Mouse (Mus musculus) megakaryocyte-erythroid progenitor cell, adult 5-6 weeks (primary cell): ENCODE results near the gene Tmem150b. TPM values are rescaled to one million over a fixed set of nuclear protein-coding genes. Genes with fewer than 3 reads are reported as not detected.

ENCODE experiments used
- ATAC-seq: replicated peaks from 2 replicates; pipeline ENCODE4 v1.8.0; 2016; ENCODE audit warnings: mild to moderate bottlenecking, inconsistent platforms; ENCODE audit not compliant: severe bottlenecking, poor library complexity, low FRiP score, low TSS enrichment
- total RNA-seq, 2 experiments: library from RNA; stranded (forward) in 1 of 2; stranded (reverse) in 1 of 2; fragments of 200-1000, 215-1000 nt in 1 of 2; fragments of >200 nt in 1 of 2; fragmentation: Nextera tagmentation in 1 of 2; gene quantifications; 2 replicates each; pipeline ENCODE4 v1.2.3; 2014 to 2017

Gene Tmem150b
- total RNA-seq, 2 experiments from 2014 or later, result 0.33 TPM; not detected in 1

DNA sequence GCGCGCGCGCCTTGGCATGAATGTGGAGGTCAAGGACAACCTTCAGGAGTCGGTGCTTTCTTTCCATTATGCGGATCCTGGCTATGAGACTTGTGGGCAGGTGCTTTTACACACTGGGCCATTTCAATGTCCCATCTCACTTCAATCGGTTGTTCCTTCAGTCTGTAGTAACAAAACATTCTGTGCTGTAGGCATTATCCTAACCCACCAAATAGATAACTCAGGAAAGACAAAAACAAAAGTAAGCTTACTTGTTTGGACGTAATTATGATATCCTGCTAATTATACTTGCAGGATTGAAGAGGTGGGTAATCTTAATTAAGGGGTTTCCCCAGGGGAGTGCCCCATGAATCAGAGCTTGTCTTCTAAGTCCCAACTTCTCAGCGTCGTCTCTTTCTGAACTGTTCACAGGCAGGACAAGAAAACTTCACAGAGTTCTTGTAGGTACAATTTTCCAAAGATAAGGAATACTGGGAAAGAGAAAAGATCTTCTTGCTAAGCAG lies 14.0 kb upstream of the Tmem150b start:
- ATAC-seq, result no peak

DNA sequence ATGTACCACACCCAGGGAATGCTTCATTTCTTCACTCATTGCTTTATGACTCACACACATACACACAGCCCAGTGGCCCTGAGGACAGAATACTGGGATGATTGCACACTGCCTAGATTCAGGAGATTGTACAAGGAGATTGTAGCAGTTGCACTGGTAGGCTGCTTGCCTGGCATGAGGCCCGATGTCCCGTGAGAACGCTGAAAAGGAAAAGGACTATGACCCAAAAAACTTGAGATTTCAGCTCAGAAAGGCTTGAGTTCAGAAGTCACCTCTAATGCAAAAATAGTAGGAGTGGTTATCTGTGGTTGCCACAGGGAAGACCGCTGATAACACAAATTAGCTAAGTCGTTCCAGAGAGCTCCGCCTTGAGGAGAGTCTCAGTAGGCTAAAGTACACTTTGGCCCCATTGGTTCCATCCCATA lies 7.9 kb upstream of the Tmem150b start:
- ATAC-seq, result peak; percentile 93

DNA sequence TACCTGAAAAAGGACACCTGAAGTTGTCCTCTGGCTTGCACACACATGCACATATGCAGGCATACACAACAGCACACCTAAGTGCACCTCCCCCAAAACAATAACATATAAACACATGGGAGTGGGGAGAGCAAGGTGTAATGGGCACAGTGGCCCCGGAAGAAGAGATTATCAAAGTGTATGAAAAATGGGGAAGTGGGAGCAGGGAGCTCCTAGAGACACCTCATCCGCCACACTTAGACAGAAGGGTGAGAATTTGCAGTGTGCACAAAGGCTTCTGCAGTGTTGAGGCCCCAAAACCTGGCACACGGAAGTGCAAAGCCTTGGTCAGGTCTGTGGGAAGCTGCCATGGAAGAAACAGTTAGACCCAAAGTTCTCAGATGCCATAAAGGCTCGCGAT lies 6.0 kb upstream of the Tmem150b start:
- ATAC-seq, result no peak

GRCm38 (mm10) chr7:4724359-4724758 lies 690 bp downstream of the Tmem150b start:
- 0 out of 2 replicates have a peak, but pooled peaks have one; percentile 25 for ATAC-seq

DNA sequence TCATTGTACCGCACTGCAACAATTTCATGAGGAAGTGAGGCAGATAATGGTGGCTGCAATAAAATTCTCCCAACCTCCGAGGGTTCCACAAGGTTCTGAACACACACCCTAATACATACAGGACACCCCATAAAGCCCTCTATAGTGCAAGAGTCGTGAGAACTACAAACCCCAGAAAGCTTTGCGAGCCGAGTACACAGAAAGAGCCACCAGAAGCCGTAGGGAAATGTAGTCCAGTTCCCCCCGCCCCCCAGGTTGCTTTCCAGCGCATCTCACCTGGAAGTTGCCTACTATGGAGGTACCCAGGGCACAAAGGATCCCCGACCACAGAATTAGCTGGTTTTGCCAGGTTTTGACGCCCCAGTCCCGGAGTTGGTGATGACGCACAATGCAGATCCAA lies 1.5 kb downstream of the Tmem150b start:
- peak; percentile 58 for ATAC-seq

GRCm38 (mm10) chr7:4719276-4719675 lies 5.8 kb downstream of the Tmem150b start:
- no peak for ATAC-seq

DNA sequence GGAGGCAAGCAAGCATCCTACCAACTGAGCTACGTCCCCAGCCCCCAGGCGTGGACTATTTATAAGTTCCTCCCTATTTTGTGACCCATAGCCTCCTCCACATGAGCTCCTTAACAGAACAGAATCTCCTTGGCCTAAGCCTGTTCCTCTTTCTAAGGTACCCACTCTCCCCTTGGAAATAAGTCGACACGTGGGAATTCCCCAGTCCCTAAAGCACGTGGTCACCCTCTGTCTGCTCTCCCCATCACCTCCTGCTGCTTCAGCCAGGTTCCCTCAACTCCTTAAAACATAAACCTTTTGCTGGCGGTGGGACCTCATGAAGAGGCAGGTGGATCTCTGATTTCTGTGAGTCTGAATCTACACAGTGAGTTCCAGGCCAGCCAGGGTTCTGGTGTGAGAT lies 8.1 kb downstream of the Tmem150b start:
- ATAC-seq, result no peak

DNA sequence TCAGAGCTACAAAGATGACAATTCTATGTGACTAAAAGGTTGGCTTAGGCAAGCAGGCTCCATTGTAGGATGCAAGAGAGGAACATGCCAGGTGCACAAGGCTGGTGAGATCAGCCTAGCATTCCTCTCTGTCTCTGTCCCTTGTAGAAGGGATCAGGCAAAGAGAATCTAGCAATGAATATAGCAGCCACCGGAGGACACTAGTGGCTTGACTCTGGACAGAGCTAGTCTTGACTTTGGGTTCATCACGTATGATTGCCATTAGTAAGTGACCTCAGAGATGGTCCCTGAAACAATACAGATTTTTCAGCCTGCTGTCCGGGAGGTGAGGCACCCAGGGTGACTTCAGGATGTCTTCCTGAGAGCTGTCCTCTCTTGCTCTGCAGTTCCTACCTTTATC lies 12.5 kb downstream of the Tmem150b start:
- ATAC-seq, result no peak

- peak; percentile 66 for ATAC-seq
Observed at GRCm38 (mm10) chr7:4705098-4705497, 20.0 kb downstream of the Tmem150b start.

DNA sequence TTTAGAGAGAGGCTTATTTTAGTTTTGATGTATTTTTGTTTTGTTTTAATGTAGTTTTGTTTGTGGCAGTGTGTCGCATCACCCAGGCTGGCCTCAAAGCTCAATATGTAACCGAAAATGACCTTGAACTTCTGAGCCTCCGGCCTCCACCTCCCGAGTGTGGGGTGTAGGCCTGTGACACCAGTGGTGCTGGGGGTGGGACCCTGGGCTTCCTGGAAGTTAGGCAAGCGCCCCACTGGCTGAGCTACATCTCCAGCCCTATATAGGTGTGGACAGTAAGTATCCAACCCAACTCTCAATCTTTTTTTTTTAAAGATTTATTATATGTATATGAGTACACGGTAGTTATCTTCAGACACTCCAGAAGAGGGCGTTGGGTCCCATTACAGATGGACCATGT lies 21.9 kb downstream of the Tmem150b start:
- ATAC-seq, result no peak

DNA sequence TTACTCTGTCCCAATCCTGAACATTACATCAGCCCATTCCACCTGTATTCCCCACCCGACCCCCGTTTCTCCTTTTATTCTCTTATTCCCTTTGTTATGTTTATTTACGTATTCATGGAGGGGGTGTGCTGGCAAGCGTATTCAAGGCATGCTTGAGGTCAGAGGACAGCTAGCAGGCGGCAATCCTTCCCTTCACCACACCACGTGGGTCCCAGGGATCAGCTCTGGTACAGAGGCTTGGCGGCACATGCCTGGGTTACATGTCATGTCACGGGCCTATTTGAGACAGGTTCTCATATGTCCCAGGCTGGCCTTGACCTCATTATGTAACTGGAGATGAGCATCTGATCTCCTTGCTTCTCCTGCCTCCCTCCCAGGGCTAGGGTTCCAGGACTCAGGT lies 22.7 kb downstream of the Tmem150b start:
- ATAC-seq, result no peak

- ATAC-seq, result no peak
Observed at GRCm38 (mm10) chr7:4693004-4693403, 32.0 kb downstream of the Tmem150b start.

GRCm38 (mm10) chr7:4690951-4691653 lies 33.9 kb downstream of the Tmem150b start:
- ATAC-seq, result no peak; the same call in 1 of the 2 replicates

DNA sequence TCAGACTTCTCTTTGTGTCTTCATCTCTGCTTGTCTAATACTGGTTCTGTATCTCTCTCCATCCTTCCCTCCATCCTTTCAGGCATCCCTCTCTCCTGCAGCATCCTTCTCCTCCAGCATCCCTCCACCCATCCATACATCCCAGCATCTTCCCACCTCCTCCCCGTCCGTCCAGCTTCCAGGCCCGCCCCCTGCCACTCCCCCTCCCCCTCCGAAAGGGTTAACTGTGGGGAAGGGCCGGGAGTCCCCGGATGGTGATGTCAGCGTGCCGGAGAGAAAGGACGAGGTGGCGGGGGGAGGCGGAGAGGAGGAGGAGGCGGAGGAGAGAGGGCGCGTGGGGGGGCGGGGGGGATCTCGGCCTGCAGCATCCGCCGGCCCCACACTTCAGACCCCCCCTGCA lies 34.7 kb downstream of the Tmem150b start, which contains the start of gene Brsk1:
TSS of gene Brsk1 (plus strand) at position 218 of the 400 bp plus-strand sequence.
- no peak for ATAC-seq

GRCm38 (mm10) chr7:4684632-4685417 lies 40.2 kb downstream of the Tmem150b start, which contains the start of gene Hspbp1:
Gene Hspbp1 (minus strand): TSS chr7:4685068.
- peak; percentile 98 for ATAC-seq

GRCm38 (mm10) chr7:4684203-4684602 lies 40.8 kb downstream of the Tmem150b start:
- ATAC-seq, result peak; percentile 11

GRCm38 (mm10) chr7:4683307-4683706 lies 41.7 kb downstream of the Tmem150b start:
- ATAC-seq, result no peak

DNA sequence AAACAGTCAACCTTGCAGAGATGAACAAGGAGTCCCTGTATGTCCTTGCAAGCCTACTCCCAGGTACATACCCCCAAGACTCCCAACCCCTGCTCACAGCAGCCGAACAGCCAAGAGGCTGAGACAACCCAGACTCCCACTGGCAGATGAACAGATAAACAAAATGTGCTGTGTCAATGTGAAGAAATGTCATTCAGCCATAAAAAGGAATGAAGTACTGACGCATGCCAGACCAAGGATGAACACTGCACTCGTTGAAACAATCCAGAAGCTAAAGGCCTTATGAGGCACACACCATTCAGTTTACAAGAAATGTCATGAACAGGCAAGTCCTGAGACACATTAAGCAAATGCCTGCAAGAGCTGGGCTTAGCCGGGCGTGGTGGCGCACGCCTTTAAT lies 49.8 kb downstream of the Tmem150b start:
- no peak for ATAC-seq

DNA sequence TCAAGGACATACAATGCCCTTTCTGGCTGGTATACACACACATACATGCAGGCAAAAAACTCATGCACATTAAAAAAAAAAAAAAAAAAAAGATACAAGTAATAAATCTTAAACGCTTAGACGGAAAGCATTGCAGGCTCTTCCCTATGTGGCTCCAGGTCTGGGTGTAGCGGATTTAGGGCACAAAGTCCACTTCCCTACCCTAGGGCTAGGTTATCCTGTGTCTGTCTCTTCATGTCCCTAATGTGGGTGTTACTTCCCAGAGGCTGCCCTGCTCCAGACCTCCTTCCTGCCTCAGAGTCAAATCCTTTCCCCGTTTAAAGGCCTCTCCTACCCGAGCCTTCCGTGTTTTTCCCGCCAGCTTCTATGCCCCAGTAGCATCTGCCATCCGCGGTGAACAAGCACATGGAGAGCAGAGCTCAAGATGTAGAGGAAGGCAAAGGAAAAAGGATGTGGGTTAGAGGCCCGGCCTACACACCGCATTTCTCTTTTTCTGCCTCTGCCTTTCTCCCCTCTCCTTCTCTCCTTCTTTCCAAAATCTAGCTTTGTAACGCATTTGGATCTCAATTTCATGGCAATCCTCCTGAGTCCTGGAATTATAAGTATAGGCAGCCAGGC lies 50.8 kb downstream of the Tmem150b start:
- no peak for ATAC-seq

GRCm38 (mm10) chr7:4671956-4672355 lies 53.1 kb downstream of the Tmem150b start:
- no peak for ATAC-seq
